Mouse (Mus musculus): Measurements from ENCODE around the gene Thra.

DNA sequence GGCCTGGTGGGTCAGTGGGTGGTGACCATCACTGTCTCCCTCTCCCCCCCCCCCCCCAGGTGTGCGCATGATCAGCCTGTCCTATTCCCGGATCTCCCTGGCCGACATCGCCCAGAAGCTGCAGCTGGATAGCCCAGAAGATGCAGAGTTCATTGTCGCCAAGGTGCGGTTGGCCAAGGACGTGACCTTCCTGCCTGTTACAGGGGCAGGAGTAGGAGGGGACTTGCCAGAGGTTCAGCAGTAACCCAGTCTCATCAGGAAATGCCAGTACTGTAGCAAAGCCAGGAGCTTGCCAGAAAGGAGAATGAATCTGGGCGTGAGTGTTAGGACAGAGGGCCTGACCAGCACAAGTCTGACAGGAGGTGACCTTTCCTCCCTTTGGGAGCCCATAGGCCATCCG lies 46.7 kb upstream of the Thra start:
- TF ChIP-seq CTCF (IDR thresholded peaks at IDR 0.05; ENCODE audit: low read depth) = no peak
- no peak for TF ChIP-seq EP300 (IDR thresholded peaks at IDR 0.05; ENCODE audit: low read depth)

All from liver, postnatal 0 days (tissue).